Mouse (Mus musculus): ENCODE measurements around the gene Krtap5-4. TPM values are rescaled to one million over a fixed set of nuclear protein-coding genes. Genes with fewer than 3 reads are reported as not detected.
"Not testable (repeated sequence)": the region's sequence is repeated elsewhere in the genome, so short reads cannot be mapped to it uniquely, and the experiment has no call there.

The Krtap5-4 gene
- total and polyA plus RNA-seq, 3 experiments, result not detected

DNA sequence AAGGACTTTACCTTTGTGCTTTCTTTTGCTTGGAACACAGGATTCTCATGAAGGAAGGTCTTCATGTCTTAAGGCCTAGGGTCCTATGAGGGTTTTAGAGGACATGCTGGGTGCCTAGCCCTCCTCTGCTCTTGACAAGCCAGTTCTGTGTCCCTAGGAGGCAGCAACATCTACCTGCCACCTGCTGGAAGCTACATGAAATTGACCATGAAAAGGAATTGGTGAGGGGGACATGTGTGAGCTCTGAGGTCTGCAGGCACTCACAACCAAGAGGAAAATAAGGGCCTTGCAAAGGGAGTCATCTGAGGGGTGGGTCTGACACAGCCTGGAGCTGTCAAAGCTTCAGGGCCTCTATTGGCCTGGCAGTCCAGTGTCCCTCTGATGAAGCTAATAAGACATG lies 7.9 kb upstream of the Krtap5-4 start:
- Histone ChIP-seq H3K4me1 (ENCODE audit: control insufficient read depth in 1 of 2, insufficient read depth in 2 of 2) (no peaks in the 10 kb centered on the region), H3K79me2 (replicated peaks; ENCODE audit: control insufficient read depth, extremely low read depth, insufficient read depth, poor library complexity, severe bottlenecking) (no peaks in the 10 kb centered on the region), H3K4me3 (replicated peaks in 1 of 3; ENCODE audit: low read depth in 2 of 3, low read length in 2 of 3, poor library complexity in 1 of 3) (no peak overlapping the region), H3K27ac (ENCODE audit: insufficient read depth, low read depth) (no peak overlapping the region), H3K9me3 (replicated peaks; ENCODE audit: low read length) (no peaks in the 10 kb centered on the region), H3K4me2 (ENCODE audit: insufficient read depth, low read depth, poor library complexity, severe bottlenecking) (no peak overlapping the region), H3K36me3 (replicated peaks in 1 of 2; ENCODE audit: control insufficient read depth in 1 of 2, insufficient read depth in 1 of 2, low read length in 1 of 2) (no peaks in the 10 kb centered on the region), H3K27me3 (replicated peaks) (peaks cover 56% of the 10 kb centered on the region), H3K9ac (ENCODE audit: insufficient read depth, low read depth) (no peak overlapping the region)
- dilution Hi-C loops (cut with MboI; ENCODE audit: extremely low pct_ligation_motif_present, extremely low pct_unique_long_range_greater_than_20kb, low sequenced_read_pairs), result no loop called here
- TF ChIP-seq TCF12 (IDR thresholded peaks at IDR 0.05; ENCODE audit: low read depth, low read length), result no peak
- peak in 1 of 2 experiments; percentile 25; a peak in 1 of 4 replicates for TF ChIP-seq CTCF (conservative IDR thresholded peaks at IDR 0.05 in 1 of 2, IDR thresholded peaks at IDR 0.05 in 1 of 2; ENCODE audit: low read depth in 2 of 2, low read length in 2 of 2)
- DNase-seq (ENCODE audit: extremely low read depth), result no peak
- in situ Hi-C loops (cut with MboI; ENCODE audit: low pct_ligation_motif_present, low pct_unique_long_range_greater_than_20kb, low sequenced_read_pairs), result no loop called here

GRCm38 (mm10) chr7:142296108-142296507 lies 7.2 kb upstream of the Krtap5-4 start:
- H3K27ac ChIP-seq (ENCODE audit: insufficient read depth, low read depth); in situ Hi-C loops (cut with MboI; ENCODE audit: low pct_ligation_motif_present, low pct_unique_long_range_greater_than_20kb, low sequenced_read_pairs); DNase-seq (ENCODE audit: extremely low read depth); H3K36me3 ChIP-seq (replicated peaks in 1 of 2; ENCODE audit: control insufficient read depth in 1 of 2, insufficient read depth in 1 of 2, low read length in 1 of 2); H3K4me1 ChIP-seq (ENCODE audit: control insufficient read depth in 1 of 2, insufficient read depth in 2 of 2); dilution Hi-C loops (cut with MboI; ENCODE audit: extremely low pct_ligation_motif_present, extremely low pct_unique_long_range_greater_than_20kb, low sequenced_read_pairs); H3K79me2 ChIP-seq (replicated peaks; ENCODE audit: control insufficient read depth, extremely low read depth, insufficient read depth, poor library complexity, severe bottlenecking); H3K4me3 ChIP-seq (replicated peaks in 1 of 3; ENCODE audit: low read depth in 2 of 3, low read length in 2 of 3, poor library complexity in 1 of 3); H3K9ac ChIP-seq (ENCODE audit: insufficient read depth, low read depth); H3K4me2 ChIP-seq (ENCODE audit: insufficient read depth, low read depth, poor library complexity, severe bottlenecking); H3K9me3 ChIP-seq (replicated peaks; ENCODE audit: low read length): not testable (repeated sequence)
- H3K27me3 ChIP-seq (replicated peaks), result peaks cover 59% of the 10 kb centered on the region

GRCm38 (mm10) chr7:142297018-142297417 lies 6.3 kb upstream of the Krtap5-4 start, which contains the start of gene Krtap5-1:
TSS of gene Krtap5-1 (minus strand) at chr7:142297118.
- H3K27ac ChIP-seq (ENCODE audit: insufficient read depth, low read depth); H3K4me1 ChIP-seq (ENCODE audit: control insufficient read depth in 1 of 2, insufficient read depth in 2 of 2); H3K4me2 ChIP-seq (ENCODE audit: insufficient read depth, low read depth, poor library complexity, severe bottlenecking); H3K4me3 ChIP-seq (replicated peaks in 1 of 3; ENCODE audit: low read depth in 2 of 3, low read length in 2 of 3, poor library complexity in 1 of 3); DNase-seq (ENCODE audit: extremely low read depth); H3K9me3 ChIP-seq (replicated peaks; ENCODE audit: low read length); H3K9ac ChIP-seq (ENCODE audit: insufficient read depth, low read depth); dilution Hi-C loops (cut with MboI; ENCODE audit: extremely low pct_ligation_motif_present, extremely low pct_unique_long_range_greater_than_20kb, low sequenced_read_pairs); in situ Hi-C loops (cut with MboI; ENCODE audit: low pct_ligation_motif_present, low pct_unique_long_range_greater_than_20kb, low sequenced_read_pairs); H3K36me3 ChIP-seq (replicated peaks in 1 of 2; ENCODE audit: control insufficient read depth in 1 of 2, insufficient read depth in 1 of 2, low read length in 1 of 2); H3K79me2 ChIP-seq (replicated peaks; ENCODE audit: control insufficient read depth, extremely low read depth, insufficient read depth, poor library complexity, severe bottlenecking): not testable (repeated sequence)
- peaks cover 66% of the 10 kb centered on the region for H3K27me3 ChIP-seq (replicated peaks)

DNA sequence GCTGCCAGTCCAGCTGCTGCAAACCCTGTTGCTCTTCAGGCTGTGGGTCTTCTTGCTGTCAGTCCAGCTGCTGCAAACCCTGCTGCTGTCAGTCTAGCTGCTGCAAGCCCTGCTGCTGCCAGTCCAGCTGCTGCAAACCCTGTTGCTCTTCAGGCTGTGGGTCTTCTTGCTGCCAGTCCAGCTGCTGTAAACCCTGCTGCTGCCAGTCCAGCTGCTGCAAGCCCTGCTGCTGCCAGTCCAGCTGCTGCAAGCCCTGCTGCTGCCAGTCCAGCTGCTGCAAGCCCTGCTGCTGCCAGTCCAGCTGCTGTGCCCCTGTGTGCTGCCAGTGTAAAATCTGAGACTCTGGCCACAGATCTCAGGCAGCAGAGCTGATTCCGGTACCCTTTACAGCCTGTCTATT lies 580 bp downstream of the Krtap5-4 start:
- dilution Hi-C loops (cut with MboI; ENCODE audit: extremely low pct_ligation_motif_present, extremely low pct_unique_long_range_greater_than_20kb, low sequenced_read_pairs); H3K4me1 ChIP-seq (ENCODE audit: control insufficient read depth in 1 of 2, insufficient read depth in 2 of 2); H3K9ac ChIP-seq (ENCODE audit: insufficient read depth, low read depth); DNase-seq (ENCODE audit: extremely low read depth); H3K36me3 ChIP-seq (replicated peaks in 1 of 2; ENCODE audit: control insufficient read depth in 1 of 2, insufficient read depth in 1 of 2, low read length in 1 of 2); H3K79me2 ChIP-seq (replicated peaks; ENCODE audit: control insufficient read depth, extremely low read depth, insufficient read depth, poor library complexity, severe bottlenecking); H3K9me3 ChIP-seq (replicated peaks; ENCODE audit: low read length); H3K4me3 ChIP-seq (replicated peaks in 1 of 3; ENCODE audit: low read depth in 2 of 3, low read length in 2 of 3, poor library complexity in 1 of 3); in situ Hi-C loops (cut with MboI; ENCODE audit: low pct_ligation_motif_present, low pct_unique_long_range_greater_than_20kb, low sequenced_read_pairs); H3K4me2 ChIP-seq (ENCODE audit: insufficient read depth, low read depth, poor library complexity, severe bottlenecking); H3K27ac ChIP-seq (ENCODE audit: insufficient read depth, low read depth): not testable (repeated sequence)
- peaks cover 76% of the 10 kb centered on the region for H3K27me3 ChIP-seq (replicated peaks)

Data from CH12.LX (cell line).